Mouse (Mus musculus) olfactory bulb, adult 2 months (tissue): ENCODE measurements at regions not wholly inside any gene's neighbourhood (a gene's known extent, or its start where the extent isn't known, plus 50 kb on each side); places are given as distances from the start of the nearest gene placed in this dataset.

Experiments used
- CTCF ChIP-seq: fragments of 200-500 bp; IDR thresholded peaks from 2 replicates; pipeline ENCODE4 v1.5.1; 2012; ENCODE audit warnings: low read depth, mild to moderate bottlenecking, low read length, moderate library complexity; ENCODE audit not compliant: insufficient read depth
- POLR2A ChIP-seq: fragments of 200-500 bp; IDR thresholded peaks from 2 replicates; pipeline ENCODE4 v1.6.1; 2012; ENCODE audit warnings: mild to moderate bottlenecking, low read depth, low read length, moderate library complexity; ENCODE audit not compliant: insufficient read depth

DNA sequence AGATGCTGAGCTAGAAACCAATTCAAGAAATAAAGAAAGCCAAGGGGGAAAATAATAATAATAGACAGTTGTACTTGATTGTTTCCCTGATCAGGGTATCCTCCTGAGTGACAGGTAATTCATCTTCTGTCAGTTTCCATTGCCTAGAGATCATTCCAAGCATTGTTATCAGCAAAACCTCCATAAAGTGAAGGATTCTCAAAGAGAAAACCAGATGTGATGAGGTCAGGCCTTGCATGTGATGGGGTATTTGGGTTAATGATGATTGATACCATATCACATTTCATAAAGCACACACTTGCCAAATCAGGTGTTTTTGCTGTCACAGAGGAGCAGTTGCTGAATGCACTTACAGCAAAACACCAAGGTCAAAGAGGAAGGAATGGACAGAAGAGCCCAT, 467.2 kb downstream of the Cenpc1 start:
- TF ChIP-seq CTCF (no peak), POLR2A (no peak)
